Mouse (Mus musculus) thymus, postnatal 10 days (tissue): ENCODE measurements around the gene Satb1.

ENCODE experiments used
- DNase-seq, 2 experiments: peaks; one replicate each; pipeline ENCODE4 v3.0.0; 2021; ENCODE audit warnings: low spot score in 2 of 2

Satb1 gene

GRCm38 (mm10) chr17:51778961-51779360 lies 54.1 kb downstream of the Satb1 start:
- no peak for DNase-seq

- DNase-seq: no peak
Measured at GRCm38 (mm10) chr17:51777813-51778212, 55.3 kb downstream of the Satb1 start.

GRCm38 (mm10) chr17:51775070-51775881 lies 57.8 kb downstream of the Satb1 start:
- DNase-seq: no peak

- no peak for DNase-seq
Measured at GRCm38 (mm10) chr17:51763600-51763999, 69.5 kb downstream of the Satb1 start.

- no peak for DNase-seq
Measured at GRCm38 (mm10) chr17:51762503-51762902, 70.6 kb downstream of the Satb1 start.

- no peak for DNase-seq
Measured at GRCm38 (mm10) chr17:51760997-51761655, 72.0 kb downstream of the Satb1 start.

- DNase-seq: no peak
Measured at GRCm38 (mm10) chr17:51760251-51760887, 72.7 kb downstream of the Satb1 start.

GRCm38 (mm10) chr17:51759509-51759908 lies 73.6 kb downstream of the Satb1 start:
- no peak for DNase-seq

- DNase-seq: no peak
Measured at GRCm38 (mm10) chr17:51752142-51752541, 80.9 kb downstream of the Satb1 start.

GRCm38 (mm10) chr17:51747204-51747603 lies 85.9 kb downstream of the Satb1 start:
- no peak for DNase-seq

- DNase-seq: no peak
Measured at GRCm38 (mm10) chr17:51742502-51742901, 90.6 kb downstream of the Satb1 start.

GRCm38 (mm10) chr17:51741126-51741525 lies 92.0 kb downstream of the Satb1 start:
- DNase-seq: no peak

GRCm38 (mm10) chr17:51740246-51740645 lies 92.8 kb downstream of the Satb1 start:
- DNase-seq: no peak

- DNase-seq: no peak
Measured at GRCm38 (mm10) chr17:51724486-51724885, 108.6 kb downstream of the Satb1 start.

- DNase-seq: no peak
Measured at GRCm38 (mm10) chr17:51695711-51696110, 137.4 kb downstream of the Satb1 start.

GRCm38 (mm10) chr17:51695271-51695670 lies 137.8 kb downstream of the Satb1 start:
- no peak for DNase-seq

- DNase-seq: no peak
Measured at GRCm38 (mm10) chr17:51690526-51690925, 142.6 kb downstream of the Satb1 start.

- DNase-seq: no peak
Measured at GRCm38 (mm10) chr17:51687226-51687625, 145.9 kb downstream of the Satb1 start.
